Mouse (Mus musculus) myocyte (in vitro differentiated cells): ENCODE results near the gene Gabrg3.

Experiments
- CEBPB ChIP-seq: IDR thresholded peaks from 2 replicates; pipeline ENCODE4 v1.6.1; 2011; ENCODE audit warnings: mild to moderate bottlenecking, moderate library complexity; ENCODE audit not compliant: poor library complexity, insufficient read depth, severe bottlenecking
- E2F4 ChIP-seq: IDR thresholded peaks from one replicate; pipeline ENCODE4 v1.6.1; 2011; ENCODE audit warnings: mild to moderate bottlenecking, control low read depth, moderate library complexity; ENCODE audit not compliant: insufficient read depth
- MAX ChIP-seq: IDR thresholded peaks from one replicate; pipeline ENCODE4 v1.6.1; 2011; ENCODE audit warnings: low read depth, mild to moderate bottlenecking, control low read depth
- MYOG ChIP-seq, 3 experiments: IDR thresholded peaks; one replicate each; pipeline ENCODE4 v1.6.1; 2011; ENCODE audit warnings: control low read depth in 2 of 3, low read depth in 2 of 3, mild to moderate bottlenecking in 2 of 3; ENCODE audit not compliant: insufficient read length in 2 of 3, control insufficient read depth in 1 of 3, insufficient read depth in 1 of 3
- POLR2A ChIP-seq: IDR thresholded peaks from one replicate; pipeline ENCODE4 v1.6.1; 2011; ENCODE audit warnings: low read depth, mild to moderate bottlenecking, control low read depth, moderate library complexity; ENCODE audit not compliant: insufficient read length
- POLR2AphosphoS2 ChIP-seq: IDR thresholded peaks from one replicate; pipeline ENCODE4 v1.6.1; 2011; ENCODE audit warnings: low read depth, control low read depth; ENCODE audit not compliant: insufficient read length
- TCF12 ChIP-seq: IDR thresholded peaks from one replicate; pipeline ENCODE4 v1.6.1; 2011; ENCODE audit warnings: mild to moderate bottlenecking, control low read depth; ENCODE audit not compliant: poor library complexity, insufficient read depth, severe bottlenecking
- USF1 ChIP-seq: IDR thresholded peaks from one replicate; pipeline ENCODE4 v1.6.1; 2011; ENCODE audit warnings: low read depth, mild to moderate bottlenecking, control low read depth, moderate library complexity

- TF ChIP-seq TCF12, result no peak
- no peak for TF ChIP-seq POLR2AphosphoS2
- TF ChIP-seq POLR2A, result no peak
- TF ChIP-seq MYOG (IDR thresholded peaks at IDR 0.05; ENCODE audit: control insufficient read depth in 1 of 3, insufficient read depth in 1 of 3, insufficient read length in 2 of 3, low read depth in 2 of 3), result no peak
- TF ChIP-seq USF1, result no peak
- TF ChIP-seq E2F4, result no peak
- TF ChIP-seq CEBPB, result no peak
- no peak for TF ChIP-seq MAX
Measured at GRCm38 (mm10) chr7:56729225-56729624, 657.8 kb downstream of the Gabrg3 start.
